Mouse (Mus musculus) effector memory CD4-positive, alpha-beta T cell, adult 5 months (primary cell): ENCODE results near the gene Lag3. TPM values are rescaled to one million over a fixed set of nuclear protein-coding genes. Genes with fewer than 3 reads are reported as not detected.

Source experiments
- polyA plus RNA-seq: library from polyadenylated mRNA; unstranded; fragments of 100-300 nt; shearing (Covaris generic); gene quantifications from one replicate; pipeline ENCODE4 v1.2.1, GENCODE M21; 2017

The Lag3 gene
- 0.87 TPM for polyA plus RNA-seq

GRCm38 (mm10) chr6:124911533-124912218 is at the start of gene Lag3:
TSS of gene Lag3 (minus strand) at chr6:124911705.

GRCm38 (mm10) chr6:124930754-124931524 is 19.4 kb upstream of the Lag3 start, which contains the start of gene Mlf2:
TSS of gene Mlf2 (plus strand) at chr6:124931386.

GRCm38 (mm10) chr6:124919695-124920317 is 8.3 kb upstream of the Lag3 start, which contains the start of gene Ptms:
TSS of gene Ptms (minus strand) at chr6:124920103.

GRCm38 (mm10) chr6:124887986-124888385 is 23.5 kb downstream of the Lag3 start, which contains the start of gene Cd4:
TSS of gene Cd4 (minus strand) at chr6:124888221.

GRCm38 (mm10) chr6:124863658-124864298 is 47.7 kb downstream of the Lag3 start, which contains the start of gene Gpr162:
TSS of gene Gpr162 (minus strand) at chr6:124863983.

GRCm38 (mm10) chr6:124856916-124857839 is 54.3 kb downstream of the Lag3 start, which contains the start of gene P3h3:
TSS of gene P3h3 (minus strand) at chr6:124857752.

Other genes with a start within 250 kb of the Lag3 start
- 27.3 TPM for gene Lpcat3, start 248.7 kb downstream of the Lag3 start, polyA plus RNA-seq
- gene Emg1, start 199.5 kb downstream of the Lag3 start, polyA plus RNA-seq = 299 TPM
- gene Phb2, start 199.4 kb downstream of the Lag3 start, polyA plus RNA-seq = 137 TPM
- 230 TPM for gene Ptpn6, start 173.0 kb downstream of the Lag3 start, polyA plus RNA-seq
- gene Grcc10, start 170.3 kb downstream of the Lag3 start, polyA plus RNA-seq = 313 TPM
- gene Gm45234, start 155.7 kb downstream of the Lag3 start, polyA plus RNA-seq = 0.44 TPM
- gene Atn1, start 155.2 kb downstream of the Lag3 start, polyA plus RNA-seq = 21.5 TPM
- 4.5 TPM for gene Eno2, start 142.0 kb downstream of the Lag3 start, polyA plus RNA-seq
- 3.9 TPM for gene Lrrc23, start 132.0 kb downstream of the Lag3 start, polyA plus RNA-seq
- 3.3 TPM for gene Spsb2, start 103.0 kb downstream of the Lag3 start, polyA plus RNA-seq
- 109 TPM for gene Tpi1, start 97.4 kb downstream of the Lag3 start, polyA plus RNA-seq
- 69.3 TPM for gene Usp5, start 82.2 kb downstream of the Lag3 start, polyA plus RNA-seq
- 2.5 TPM for gene Cdca3, start 82.2 kb downstream of the Lag3 start, polyA plus RNA-seq
- not detected for gene Gnb3, start 71.4 kb downstream of the Lag3 start, polyA plus RNA-seq
- not detected for gene P3h3, start 54.0 kb downstream of the Lag3 start, polyA plus RNA-seq
- not detected for gene Gpr162, start 47.7 kb downstream of the Lag3 start, polyA plus RNA-seq
- 653 TPM for gene Cd4, start 23.5 kb downstream of the Lag3 start, polyA plus RNA-seq
- 4.7 TPM for gene Ptms, start 8.4 kb upstream of the Lag3 start, polyA plus RNA-seq
- gene Mlf2, start 19.7 kb upstream of the Lag3 start, polyA plus RNA-seq = 116 TPM
- gene Cops7a, start 53.8 kb upstream of the Lag3 start, polyA plus RNA-seq = 39.3 TPM
- 0.96 TPM for gene Pianp, start 85.0 kb upstream of the Lag3 start, polyA plus RNA-seq
- gene Zfp384, start 97.4 kb upstream of the Lag3 start, polyA plus RNA-seq = 60.2 TPM
- gene Ing4, start 128.1 kb upstream of the Lag3 start, polyA plus RNA-seq = 54.7 TPM
- 6.5 TPM for gene Acrbp, start 138.0 kb upstream of the Lag3 start, polyA plus RNA-seq
- 10.5 TPM for gene Lpar5, start 156.2 kb upstream of the Lag3 start, polyA plus RNA-seq
- gene Chd4, start 184.3 kb upstream of the Lag3 start, polyA plus RNA-seq = 52.2 TPM
- gene Nop2, start 220.2 kb upstream of the Lag3 start, polyA plus RNA-seq = 26.2 TPM
- gene Iffo1, start 233.5 kb upstream of the Lag3 start, polyA plus RNA-seq = 17.8 TPM